Mouse (Mus musculus) MEL (cell line): ENCODE results near the gene C2cd4d. TPM values are rescaled to one million over a fixed set of nuclear protein-coding genes. Genes with fewer than 3 reads are reported as not detected.

Source experiments
- DNase-seq: peaks from one replicate; pipeline ENCODE4 v3.0.0; 2011; ENCODE audit warnings: low read depth, low spot score
- H3K27ac ChIP-seq: 2 replicates; pipeline ENCODE4 v1.5.1; 2012; ENCODE audit warnings: low read depth, mild to moderate bottlenecking, control low read depth, low read length, moderate library complexity; ENCODE audit not compliant: control insufficient read depth
- H3K27me3 ChIP-seq, 2 experiments: fragments of 150-350 bp in 1 of 2; sonication (generic) in 1 of 2; 2 replicates each; pipeline ENCODE4 v1.6.1; 2012; ENCODE audit warnings: low read length in 2 of 2, mild to moderate bottlenecking in 2 of 2, improper control_type of control experiment in 1 of 2, moderate library complexity in 1 of 2; ENCODE audit not compliant: insufficient read depth in 2 of 2, control insufficient read depth in 1 of 2
- H3K36me3 ChIP-seq, 2 experiments: 2 replicates each; pipeline ENCODE4 v1.6.1; 2012 to 2014; ENCODE audit warnings: low read length in 2 of 2, improper control_type of control experiment in 1 of 2, inconsistent platforms in 1 of 2, mild to moderate bottlenecking in 1 of 2; ENCODE audit not compliant: insufficient read depth in 2 of 2, control insufficient read depth in 1 of 2
- H3K4me1 ChIP-seq, 2 experiments: fragments of 150-350 bp in 1 of 2; sonication (generic) in 1 of 2; 2 replicates each; pipeline ENCODE4 v1.6.1; 2012; ENCODE audit warnings: low read length in 2 of 2, improper control_type of control experiment in 1 of 2, mild to moderate bottlenecking in 1 of 2; ENCODE audit not compliant: insufficient read depth in 2 of 2, control insufficient read depth in 1 of 2
- H3K4me3 ChIP-seq, 2 experiments: fragments of 150-350 bp in 1 of 2; sonication (generic) in 1 of 2; 2 replicates each; pipeline ENCODE4 v1.5.1; 2012; ENCODE audit warnings: low read depth in 2 of 2, low read length in 2 of 2, mild to moderate bottlenecking in 2 of 2, moderate library complexity in 2 of 2, control low read depth in 1 of 2, improper control_type of control experiment in 1 of 2; ENCODE audit not compliant: control insufficient read depth in 1 of 2, insufficient read depth in 1 of 2
- H3K79me2 ChIP-seq: 2 replicates; pipeline ENCODE4 v1.6.1; 2012; ENCODE audit warnings: mild to moderate bottlenecking, low read length, moderate library complexity; ENCODE audit not compliant: control insufficient read depth, poor library complexity, insufficient read depth
- H3K9ac ChIP-seq: 2 replicates; pipeline ENCODE4 v1.6.1; 2012; ENCODE audit warnings: low read depth, mild to moderate bottlenecking, control low read depth, low read length, moderate library complexity; ENCODE audit not compliant: control insufficient read depth, poor library complexity, severe bottlenecking
- H3K9me3 ChIP-seq: fragments of 150-350 bp; sonication (generic); replicated peaks from 2 replicates; pipeline ENCODE4 v1.6.1; 2012; ENCODE audit warnings: mild to moderate bottlenecking, low read length, improper control_type of control experiment, moderate library complexity; ENCODE audit not compliant: insufficient read depth
- BHLHE40 ChIP-seq: IDR thresholded peaks from 2 replicates; pipeline ENCODE4 v1.6.1; 2012; ENCODE audit warnings: low read depth, mild to moderate bottlenecking, inconsistent platforms, low read length, improper control_type of control experiment, borderline replicate concordance
- CTCF ChIP-seq, 3 experiments: IDR thresholded peaks in 2 of 3; conservative IDR thresholded peaks in 1 of 3; 2 replicates each; pipeline ENCODE4 v1.5.1; 2011 to 2012; ENCODE audit warnings: low read length in 3 of 3, low read depth in 2 of 3, mild to moderate bottlenecking in 2 of 3, improper control_type of control experiment in 1 of 3, inconsistent platforms in 1 of 3, mixed read lengths in 1 of 3, moderate library complexity in 1 of 3; ENCODE audit not compliant: control insufficient read depth in 1 of 3, insufficient read depth in 1 of 3, poor library complexity in 1 of 3, severe bottlenecking in 1 of 3
- GABPA ChIP-seq: IDR thresholded peaks from 2 replicates; pipeline ENCODE4 v1.6.1; 2012; ENCODE audit warnings: low read depth, mild to moderate bottlenecking, inconsistent platforms, low read length, improper control_type of control experiment, moderate library complexity
- GATA1 ChIP-seq: IDR thresholded peaks from 2 replicates; pipeline ENCODE4 v1.6.1; 2011; ENCODE audit warnings: low read depth, low read length, improper control_type of control experiment
- HCFC1 ChIP-seq: IDR thresholded peaks from 2 replicates; pipeline ENCODE4 v1.6.1; 2012; ENCODE audit warnings: low read depth, mild to moderate bottlenecking, inconsistent platforms, low read length, improper control_type of control experiment, moderate library complexity
- MAFK ChIP-seq: IDR thresholded peaks from 2 replicates; pipeline ENCODE4 v1.6.1; 2011; ENCODE audit warnings: low read depth, mild to moderate bottlenecking, low read length, improper control_type of control experiment, borderline replicate concordance
- MAX ChIP-seq: IDR thresholded peaks from 2 replicates; pipeline ENCODE4 v1.6.1; 2011; ENCODE audit warnings: low read length, improper control_type of control experiment
- MXI1 ChIP-seq: IDR thresholded peaks from 2 replicates; pipeline ENCODE4 v1.6.1; 2011; ENCODE audit warnings: mild to moderate bottlenecking, low read depth, low read length, improper control_type of control experiment
- RAD21 ChIP-seq: IDR thresholded peaks from 2 replicates; pipeline ENCODE4 v1.6.1; 2011; ENCODE audit warnings: mild to moderate bottlenecking, low read depth, low read length, improper control_type of control experiment
- SMC3 ChIP-seq: IDR thresholded peaks from 2 replicates; pipeline ENCODE4 v1.6.1; 2011; ENCODE audit warnings: low read depth, low read length, improper control_type of control experiment
- TBP ChIP-seq: IDR thresholded peaks from 2 replicates; pipeline ENCODE4 v1.8.0; 2011; ENCODE audit warnings: low read depth, low read length, improper control_type of control experiment
- USF1 ChIP-seq: IDR thresholded peaks from 2 replicates; pipeline ENCODE4 v1.6.1; 2014; ENCODE audit warnings: low read depth, mild to moderate bottlenecking, inconsistent platforms, low read length, improper control_type of control experiment, moderate library complexity
- ZC3H11A ChIP-seq: IDR thresholded peaks from 2 replicates; pipeline ENCODE4 v1.6.1; 2012; ENCODE audit warnings: low read depth, mild to moderate bottlenecking, inconsistent platforms, low read length, improper control_type of control experiment
- ZKSCAN1 ChIP-seq: IDR thresholded peaks from 2 replicates; pipeline ENCODE4 v1.6.1; 2012; ENCODE audit warnings: low read depth, mild to moderate bottlenecking, inconsistent platforms, low read length, improper control_type of control experiment, moderate library complexity
- polyA plus RNA-seq, 2 experiments: library from polyadenylated mRNA; stranded (reverse) in 1 of 2; unstranded in 1 of 2; fragments of >175 nt in 1 of 2; fragments of >200 nt in 1 of 2; gene quantifications; 2 replicates each; pipeline versions ENCODE4 v1.2.1 to v1.2.4; 2012; ENCODE audit warnings: low replicate concordance in 2 of 2, low read depth in 1 of 2; ENCODE audit not compliant: insufficient read length in 2 of 2, insufficient read depth in 1 of 2, missing spikeins in 1 of 2
- total RNA-seq: library from RNA; depleted of rRNA; stranded (reverse); fragments of 300-350 nt; gene quantifications from 2 replicates; pipeline ENCODE4 v1.2.3, GENCODE M21; 2012

Gene C2cd4d
- total and polyA plus RNA-seq, 3 experiments: not detected

- H3K36me3 ChIP-seq: no peaks in the 10 kb centered on the region
- no peaks in the 10 kb centered on the region for H3K9me3 ChIP-seq
- no peak overlapping the region for H3K27ac ChIP-seq
- no peak overlapping the region for H3K4me3 ChIP-seq
- TF ChIP-seq BHLHE40 (no peak), CTCF (IDR thresholded peaks at IDR 0.05 in 2 of 3, conservative IDR thresholded peaks at IDR 0.05 in 1 of 3; ENCODE audit: control insufficient read depth in 1 of 3, insufficient read depth in 1 of 3, low read depth in 2 of 3, low read length in 3 of 3, poor library complexity in 1 of 3, severe bottlenecking in 1 of 3) (no peak), MXI1 (no peak), ZKSCAN1 (no peak), HCFC1 (no peak), USF1 (no peak), TBP (no peak), GABPA (no peak), SMC3 (no peak), ZC3H11A (no peak)
- H3K4me1 ChIP-seq: no peaks in the 10 kb centered on the region
- H3K79me2 ChIP-seq: no peaks in the 10 kb centered on the region
- no peak for DNase-seq
- H3K27me3 ChIP-seq: no peaks in the 10 kb centered on the region
- H3K9ac ChIP-seq: no peak overlapping the region
These were observed 14.1 kb upstream of the C2cd4d start for GRCm38 (mm10) chr3:94348146-94348545.

- Histone ChIP-seq H3K27ac (no peak overlapping the region), H3K9ac (no peak overlapping the region), H3K9me3 (no peaks in the 10 kb centered on the region), H3K4me1 (no peaks in the 10 kb centered on the region), H3K27me3 (peaks cover 6 to 8% of the 10 kb centered on the region in 2 experiments; a peak in 3 of 4 replicates), H3K79me2 (no peaks in the 10 kb centered on the region), H3K4me3 (no peak overlapping the region), H3K36me3 (no peaks in the 10 kb centered on the region)
- no peak for TF ChIP-seq MAFK
- no peak for TF ChIP-seq GATA1
- no peak for TF ChIP-seq ZKSCAN1
- peak; percentile 57 for TF ChIP-seq SMC3
- peak; percentile 39 to 52 (median 43) for TF ChIP-seq CTCF (IDR thresholded peaks at IDR 0.05 in 2 of 3, conservative IDR thresholded peaks at IDR 0.05 in 1 of 3; ENCODE audit: control insufficient read depth in 1 of 3, insufficient read depth in 1 of 3, low read depth in 2 of 3, low read length in 3 of 3, poor library complexity in 1 of 3, severe bottlenecking in 1 of 3)
- TF ChIP-seq MAX: no peak
- TF ChIP-seq RAD21: peak; percentile 39
- peak; percentile 35 for DNase-seq
These were observed 1.4 kb upstream of the C2cd4d start for GRCm38 (mm10) chr3:94360812-94361211.
